Mouse (Mus musculus): ENCODE measurements around the gene Cyb5r3.
"Not testable (repeated sequence)": the region's sequence is repeated elsewhere in the genome, so short reads cannot be mapped to it uniquely, and the experiment has no call there.

Gene Cyb5r3

DNA sequence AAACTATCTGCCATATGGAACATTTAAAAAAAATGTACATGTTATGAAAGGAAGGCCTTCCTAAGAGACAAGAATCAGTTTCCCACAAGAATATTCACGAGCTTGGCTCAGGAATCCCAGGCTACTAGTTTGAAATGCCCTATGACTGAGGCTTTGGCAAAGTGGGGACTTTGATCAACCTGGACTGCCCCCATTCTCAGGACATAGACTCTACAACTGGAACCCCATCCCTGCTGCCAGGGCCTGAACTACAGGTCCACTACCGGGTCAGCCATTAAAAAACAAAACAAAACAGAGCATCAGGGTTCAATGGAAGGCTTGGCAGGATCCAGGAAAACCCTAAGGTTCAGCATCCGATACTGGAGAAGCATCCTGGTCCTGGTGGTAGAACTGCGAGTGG lies 21.7 kb downstream of the Cyb5r3 start:
- no peak for DNase-seq (ENCODE audit: low spot score in 2 of 2)

DNA sequence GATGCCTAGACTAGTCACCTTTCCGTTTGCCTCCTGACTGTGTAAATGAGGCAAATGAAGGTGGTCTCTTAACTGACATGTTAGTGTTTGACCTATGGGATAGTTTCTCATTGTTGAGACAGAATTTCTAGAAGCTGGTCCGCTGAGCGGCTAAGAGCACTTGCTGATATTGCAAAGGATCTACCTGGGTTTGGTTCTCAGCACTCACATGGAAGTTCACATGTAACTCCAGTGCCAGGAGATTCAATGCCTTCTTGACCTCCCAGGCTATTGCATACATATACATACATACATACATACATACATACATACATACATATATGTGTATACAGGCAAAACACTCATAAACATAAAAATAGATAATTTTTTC lies 22.3 kb downstream of the Cyb5r3 start:
- DNase-seq (ENCODE audit: low spot score in 2 of 2), result no peak

DNA sequence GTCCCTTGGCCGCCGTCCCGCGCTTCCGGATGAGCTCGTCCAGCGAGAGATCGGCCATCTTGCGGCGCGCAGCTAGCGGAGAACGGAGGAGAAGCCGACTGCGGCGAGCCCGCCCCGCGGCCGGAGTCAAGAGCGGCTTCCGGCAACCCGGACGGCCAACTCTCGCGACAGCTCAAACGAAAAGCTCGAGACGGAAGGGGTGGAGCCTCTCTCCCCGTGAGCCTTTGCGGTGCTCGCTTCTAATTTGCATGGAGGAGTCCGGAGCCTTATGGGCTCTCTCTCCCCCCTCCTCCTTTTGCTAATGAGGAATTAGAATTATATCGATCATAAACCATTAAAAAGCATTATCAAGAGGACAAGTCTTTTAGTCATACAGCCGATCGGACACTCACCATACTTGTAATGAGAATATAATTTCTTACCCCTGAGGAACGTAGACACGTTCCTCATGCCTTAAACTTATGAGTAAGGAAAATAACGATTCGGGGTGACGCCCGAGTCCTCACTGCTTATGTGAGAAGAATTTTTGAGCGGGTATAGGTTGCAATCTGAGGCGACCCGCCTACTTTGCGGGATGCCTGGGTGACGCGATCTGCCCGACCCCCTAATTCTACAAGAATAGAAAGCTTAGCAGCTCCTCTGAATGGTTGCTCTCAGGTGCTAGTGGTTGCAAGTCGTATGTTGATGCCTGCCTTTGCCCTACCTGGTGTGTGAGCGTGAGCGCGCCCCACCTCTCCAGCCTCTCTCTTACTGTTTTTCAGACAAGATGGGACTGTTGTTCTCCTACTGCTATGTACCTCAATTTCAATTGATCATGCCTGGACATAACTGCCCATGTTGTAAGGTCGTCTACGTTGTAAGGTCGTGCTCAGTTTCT lies 23.0 kb downstream of the Cyb5r3 start, which contains the start of gene Poldip3:
Gene Poldip3 (minus strand): TSS at position 189 of the 877 bp plus-strand sequence.
- peak; percentile 95 to 98 for DNase-seq (ENCODE audit: low spot score in 2 of 2)

DNA sequence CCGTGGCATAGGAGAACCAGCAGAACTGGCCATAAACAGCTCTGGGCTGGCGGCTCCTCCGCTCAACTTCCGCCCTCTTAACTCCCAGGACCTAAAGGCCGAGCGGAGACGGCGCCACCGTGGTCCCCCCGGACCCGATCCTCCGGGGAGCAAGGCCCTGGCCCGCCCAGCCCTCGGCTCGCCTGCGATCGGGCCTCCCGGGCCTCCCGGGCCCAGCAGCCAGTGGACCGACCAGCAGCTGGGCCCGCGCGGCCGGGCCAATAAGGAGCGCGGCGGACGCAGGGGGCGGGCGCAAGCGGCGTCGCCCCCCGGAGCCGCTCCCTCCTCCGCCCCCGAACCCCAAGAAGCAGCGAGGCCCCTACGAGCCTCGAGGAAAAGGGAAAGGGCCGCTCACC lies 23.6 kb downstream of the Cyb5r3 start:
- DNase-seq (ENCODE audit: low spot score in 2 of 2), result no peak

DNA sequence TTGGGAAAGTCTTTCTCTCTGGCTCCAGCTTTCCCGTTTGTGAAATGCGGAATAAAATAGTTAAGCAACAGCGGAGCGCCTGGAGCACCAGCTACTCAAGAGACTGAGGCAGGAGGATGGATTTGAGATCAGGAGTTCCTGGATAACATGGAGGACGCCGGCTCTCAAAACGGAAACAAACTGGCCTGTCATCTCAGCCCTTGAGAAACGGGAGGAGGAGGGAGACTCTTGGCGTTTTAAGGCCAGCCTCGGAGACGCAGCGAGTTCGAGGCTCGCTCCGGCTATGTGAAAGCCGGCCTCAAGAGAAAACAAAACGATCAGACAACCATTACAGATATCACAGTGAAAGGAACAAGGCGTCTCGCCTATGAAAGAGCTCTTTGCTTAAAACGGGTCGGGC lies 24.0 kb downstream of the Cyb5r3 start:
- DNase-seq (ENCODE audit: low spot score in 2 of 2), result no peak

DNA sequence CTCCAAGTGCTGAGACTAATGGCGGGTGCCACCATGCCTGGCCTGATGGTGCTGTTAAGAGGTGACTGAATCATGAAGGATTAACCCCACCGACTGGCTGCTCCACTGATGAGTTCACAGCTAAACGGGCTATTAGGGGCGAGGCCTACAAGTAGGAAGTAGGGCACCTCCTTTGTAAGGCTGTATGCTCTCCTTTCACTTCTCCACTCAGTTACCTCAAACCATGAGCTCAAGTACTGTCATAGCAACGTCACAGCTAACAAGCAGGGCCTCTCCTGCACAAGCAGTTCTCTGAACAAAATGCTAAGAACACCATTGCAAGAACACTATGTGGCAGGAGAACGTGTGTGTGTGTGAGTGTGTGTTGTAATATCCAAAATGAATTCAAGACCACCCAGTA lies 26.9 kb downstream of the Cyb5r3 start:
- DNase-seq (ENCODE audit: low spot score in 2 of 2), result no peak

DNA sequence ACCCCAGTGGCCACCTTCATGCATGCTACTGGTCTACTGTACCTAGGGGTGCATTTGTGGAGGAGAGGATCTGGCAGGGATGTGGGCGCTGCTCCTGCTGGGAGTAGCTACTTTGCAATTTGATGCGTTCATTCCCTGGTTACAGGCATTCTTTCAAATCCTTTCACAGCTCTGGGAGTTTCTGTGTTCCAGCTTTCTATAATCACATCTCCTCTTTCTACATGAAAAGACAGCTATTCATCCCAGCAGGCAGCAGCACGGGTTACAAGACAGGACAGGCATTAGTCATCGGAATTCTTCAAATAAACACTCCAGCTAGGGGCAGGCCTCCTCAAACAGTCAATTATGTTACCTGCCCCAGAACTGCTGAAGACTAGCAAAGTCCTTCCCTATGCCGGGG lies 29.5 kb downstream of the Cyb5r3 start:
- DNase-seq (ENCODE audit: low spot score in 2 of 2), result no peak

DNA sequence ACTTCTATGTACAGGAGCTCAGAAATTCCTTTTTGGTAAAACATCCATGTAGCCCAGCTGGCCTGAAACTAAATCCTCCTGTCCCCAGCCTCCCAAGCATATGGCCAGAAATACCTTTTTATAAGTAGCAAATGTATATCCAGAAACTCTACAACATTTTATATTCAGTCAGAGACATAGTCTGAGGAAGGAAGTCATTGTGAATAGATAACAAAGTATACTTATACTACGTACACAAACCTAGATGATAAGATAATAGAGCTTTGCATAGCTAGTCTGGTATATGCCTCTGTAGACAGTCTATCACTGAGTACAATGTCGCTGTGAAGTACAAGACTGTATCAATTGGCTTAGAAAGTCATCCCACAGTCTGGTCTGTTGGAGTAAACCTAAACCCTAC lies 36.7 kb downstream of the Cyb5r3 start:
- no peak for DNase-seq (ENCODE audit: low spot score in 2 of 2)

DNA sequence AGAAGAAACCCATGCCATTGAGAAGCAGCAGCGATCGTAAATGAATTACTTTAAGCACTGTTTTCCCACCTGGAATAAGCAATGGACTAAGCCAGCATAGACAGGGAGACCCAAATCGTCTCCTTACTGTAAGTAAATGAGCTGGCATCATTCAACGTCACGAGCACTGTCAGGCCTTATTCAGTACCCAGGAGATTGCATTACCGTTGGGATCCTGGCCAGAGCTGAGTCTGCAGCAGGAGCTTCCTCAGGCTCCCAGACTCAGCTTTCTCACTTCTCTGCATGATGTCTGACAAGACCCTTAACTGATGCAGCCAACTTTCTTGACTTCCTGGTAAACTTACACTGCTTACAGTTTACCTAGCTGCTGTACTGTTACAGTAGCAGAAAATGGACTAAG lies 37.7 kb downstream of the Cyb5r3 start:
- DNase-seq (ENCODE audit: low spot score in 2 of 2), result no peak

DNA sequence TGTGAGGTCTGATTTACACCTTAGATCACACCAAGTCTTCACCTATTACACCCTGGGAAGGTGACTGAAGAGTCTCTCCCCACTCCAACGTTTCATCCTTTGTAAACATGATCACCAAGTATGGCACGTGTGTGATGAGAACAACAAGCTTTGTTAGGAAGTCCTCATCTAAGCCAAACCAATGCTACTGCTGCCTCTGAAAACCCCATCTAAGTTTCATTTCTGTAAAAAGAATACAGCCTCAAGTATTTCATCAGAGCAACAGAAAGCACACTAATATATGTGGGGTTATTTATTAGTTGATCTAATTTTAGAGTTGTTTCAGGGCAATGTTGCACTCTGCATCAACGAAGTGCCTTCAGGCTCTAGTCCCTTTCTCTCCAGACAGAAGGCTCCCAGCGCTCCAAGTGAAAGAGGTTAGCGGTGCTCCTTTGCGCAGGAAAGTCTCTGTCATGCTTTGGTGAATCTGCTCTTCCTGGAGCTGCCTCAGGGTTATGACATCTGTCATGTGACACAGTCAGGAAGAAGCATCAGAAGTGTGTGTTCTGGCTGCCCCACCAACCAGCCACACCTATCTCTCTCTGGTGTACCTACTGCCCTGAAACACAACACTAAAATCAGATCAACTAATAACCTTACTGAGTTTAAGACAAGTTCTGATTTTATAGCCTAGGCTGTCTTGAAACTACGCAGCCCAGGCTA lies 42.7 kb downstream of the Cyb5r3 start:
- DNase-seq (ENCODE audit: low spot score in 2 of 2), result no peak

DNA sequence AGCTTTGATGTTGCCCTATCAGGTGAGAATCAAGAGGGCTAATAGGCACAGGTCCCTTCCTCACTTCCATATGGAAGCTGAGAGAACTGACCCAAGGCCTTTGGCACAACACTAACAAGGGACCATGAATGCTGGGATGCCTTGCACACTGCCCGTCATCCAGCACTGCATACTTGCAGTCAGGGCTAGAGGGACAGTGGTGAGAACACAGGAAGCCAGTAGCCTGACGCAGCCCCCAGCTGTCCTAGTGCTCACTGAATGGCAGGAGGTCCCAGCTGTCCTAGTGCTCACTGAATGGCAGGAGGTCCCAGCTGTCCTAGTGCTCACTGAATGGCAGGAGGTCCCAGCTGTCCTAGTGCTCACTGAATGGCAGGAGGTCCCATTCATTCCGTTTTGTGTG lies 45.4 kb downstream of the Cyb5r3 start:
- not testable (repeated sequence) for DNase-seq (ENCODE audit: low spot score in 2 of 2)

DNA sequence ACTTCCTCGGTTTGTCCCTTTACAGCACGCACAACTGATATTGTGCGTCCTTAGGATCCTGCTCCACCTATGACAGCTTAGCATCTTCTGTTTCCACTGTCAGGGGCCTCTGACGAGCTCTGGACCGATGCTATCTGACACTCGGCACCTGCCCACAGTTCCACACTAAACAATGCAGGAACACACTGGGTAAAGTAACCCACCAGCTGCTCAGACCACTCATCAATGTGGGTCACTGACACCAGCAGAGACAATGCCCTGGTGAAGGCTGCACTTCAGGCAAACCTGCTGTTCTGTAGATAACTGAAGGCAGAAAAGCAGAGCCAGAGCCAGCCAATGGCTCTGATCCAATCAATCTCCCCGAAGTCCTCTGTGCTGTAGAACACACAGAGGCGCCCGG lies 45.8 kb downstream of the Cyb5r3 start:
- DNase-seq (ENCODE audit: low spot score in 2 of 2), result no peak

DNA sequence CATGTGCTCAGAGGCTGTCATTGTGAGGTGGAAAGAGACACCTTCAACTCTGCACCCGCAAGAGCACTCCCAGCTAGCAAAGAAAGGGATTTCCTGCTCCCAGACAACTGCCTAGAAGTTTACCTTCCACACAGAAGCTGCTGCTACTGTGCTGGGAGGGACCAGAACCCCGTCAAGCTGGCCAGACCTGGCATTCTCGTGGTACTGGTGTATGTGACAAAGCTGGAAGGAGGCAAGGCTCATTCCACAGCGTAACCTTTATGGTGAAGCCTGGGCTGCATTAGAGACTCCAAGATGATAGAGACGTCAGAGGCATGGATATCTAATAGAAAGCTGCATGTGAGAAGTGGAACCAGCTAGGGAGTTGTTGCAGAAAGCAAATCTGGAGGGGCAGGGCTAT lies 47.8 kb downstream of the Cyb5r3 start:
- no peak for DNase-seq (ENCODE audit: low spot score in 2 of 2)

DNA sequence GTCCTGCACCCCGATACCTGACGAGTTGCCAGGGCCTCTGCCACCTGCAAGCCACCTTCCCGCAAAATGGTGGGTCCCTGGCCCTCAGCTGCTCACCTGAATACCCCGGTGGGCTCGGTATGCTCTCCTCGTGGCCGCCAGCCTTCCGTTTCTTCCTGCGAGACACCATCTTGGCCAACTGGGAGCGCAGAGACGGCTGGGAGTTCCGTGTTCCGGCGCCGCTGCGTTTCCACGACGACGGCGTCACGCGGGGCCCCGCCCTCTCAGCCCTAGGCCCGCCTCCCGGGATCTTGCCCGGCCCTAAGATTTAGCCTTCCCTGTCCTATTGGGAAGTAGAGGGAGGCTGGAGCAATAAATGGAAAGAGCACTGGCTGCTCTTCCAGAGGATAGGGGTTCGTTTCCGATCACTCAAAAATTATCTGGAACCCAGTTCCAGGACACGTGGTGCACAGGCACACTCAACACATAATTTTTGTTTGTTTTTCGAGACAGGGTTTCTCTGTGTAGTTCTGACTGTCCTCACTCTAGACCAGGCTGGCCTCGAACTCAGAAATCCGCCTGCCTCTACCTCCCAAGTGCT lies 49.7 kb downstream of the Cyb5r3 start, which contains the start of gene Rrp7a:
Gene Rrp7a (minus strand): TSS at position 236 of the 580 bp plus-strand sequence.
- DNase-seq (ENCODE audit: low spot score in 2 of 2), result peak; percentile 90 to 94

DNA sequence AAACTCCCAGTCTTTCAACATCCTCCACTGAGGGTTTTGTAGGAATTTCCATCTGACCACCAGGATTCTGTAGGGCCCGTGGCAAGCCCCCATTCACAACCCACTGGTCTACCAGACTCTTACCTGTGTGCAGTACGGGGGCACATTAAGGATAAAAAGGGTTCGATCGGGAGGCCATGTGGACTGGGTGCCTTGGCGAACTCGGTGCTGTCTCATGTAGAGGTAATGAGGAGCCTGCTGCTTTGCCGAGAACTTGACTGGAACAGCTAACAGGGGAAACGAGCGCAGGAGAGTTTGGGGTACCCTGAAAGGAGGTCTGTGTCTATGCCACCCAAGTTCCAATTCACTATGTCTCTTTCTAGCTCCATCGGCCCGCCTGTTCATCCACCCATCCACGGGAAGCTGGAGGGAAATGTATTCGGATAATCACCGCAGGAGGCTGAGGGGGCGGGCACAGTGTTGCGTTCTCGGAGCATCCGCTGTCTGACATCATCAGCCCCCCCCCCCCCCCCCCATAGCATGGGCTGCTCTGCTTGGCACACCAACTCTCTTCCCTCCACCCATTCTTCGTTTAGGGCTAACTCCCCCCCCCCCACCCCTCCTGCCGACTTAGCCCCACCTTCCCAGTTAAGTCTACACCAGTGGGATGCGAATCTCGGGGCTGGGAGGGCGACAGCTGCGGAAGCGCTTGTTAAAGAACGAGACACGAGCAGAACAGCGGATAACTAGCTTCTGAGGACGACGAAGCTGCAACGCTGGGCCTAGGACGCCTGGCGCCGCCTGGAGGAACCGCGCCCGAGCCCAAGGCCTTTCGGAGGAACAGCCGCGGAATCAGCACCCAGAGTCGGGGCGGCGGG lies 50.5 kb downstream of the Cyb5r3 start:
- peak; percentile 20 to 28 for DNase-seq (ENCODE audit: low spot score in 2 of 2)

DNA sequence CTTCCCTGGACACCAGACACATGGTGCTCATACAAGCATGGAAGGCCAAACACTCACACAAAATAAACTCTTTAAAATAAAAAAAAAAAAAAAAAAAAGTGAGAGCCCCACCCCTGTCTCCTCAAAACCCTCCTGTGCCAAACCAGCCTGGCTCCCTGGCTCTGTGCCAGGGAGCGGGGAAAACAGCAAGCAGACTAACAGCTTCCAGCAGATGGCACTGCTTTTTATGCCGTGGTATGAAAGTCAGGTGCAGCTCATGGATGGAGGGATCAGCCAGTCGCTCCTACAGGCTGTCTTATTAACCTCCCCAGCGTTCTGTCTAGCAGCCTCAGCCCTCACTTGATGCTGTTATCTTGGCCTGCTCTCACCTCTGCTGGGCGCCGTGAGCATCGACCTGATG lies 54.0 kb downstream of the Cyb5r3 start:
- no peak for DNase-seq (ENCODE audit: low spot score in 2 of 2)

DNA sequence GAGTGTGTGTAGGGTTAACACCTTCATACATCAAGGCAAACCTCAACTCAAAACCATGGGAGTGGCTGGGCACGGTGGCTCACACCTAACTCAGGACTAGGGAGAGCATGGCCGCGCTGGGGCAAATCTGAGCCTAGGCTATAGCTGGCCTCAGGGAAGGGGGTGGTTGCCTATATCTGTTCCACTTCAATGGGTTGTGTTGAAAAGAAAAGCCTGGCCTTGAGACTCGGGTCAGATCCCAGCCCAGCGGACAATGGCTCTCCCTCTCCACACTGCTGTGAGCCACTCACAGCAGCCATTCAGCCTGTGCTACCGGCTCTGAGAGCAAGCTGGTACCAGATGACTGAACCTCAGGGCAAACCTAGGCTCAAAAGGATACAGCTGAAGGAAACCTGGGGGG lies 57.3 kb downstream of the Cyb5r3 start:
- no peak for DNase-seq (ENCODE audit: low spot score in 2 of 2)

DNA sequence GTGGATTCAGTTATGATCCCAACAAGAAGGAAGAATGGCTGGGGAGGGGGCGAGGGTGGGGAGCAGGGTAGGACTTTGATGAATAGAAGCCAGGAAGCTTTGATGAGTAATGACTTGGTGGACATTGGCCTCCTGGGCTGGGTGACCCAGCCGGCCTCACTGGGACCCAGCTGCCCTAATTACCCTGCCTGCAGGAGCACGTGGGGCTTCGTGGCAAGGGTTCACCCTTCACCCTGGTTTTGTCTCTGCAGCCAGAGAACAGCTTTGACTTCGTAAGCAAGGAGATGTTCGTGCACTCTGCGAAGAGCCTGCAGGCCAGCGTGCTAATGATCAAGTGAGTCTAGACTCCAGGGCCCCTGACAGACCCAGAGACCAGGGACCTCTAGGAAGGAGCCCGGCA lies 58.3 kb downstream of the Cyb5r3 start:
- no peak for DNase-seq (ENCODE audit: low spot score in 2 of 2)

DNA sequence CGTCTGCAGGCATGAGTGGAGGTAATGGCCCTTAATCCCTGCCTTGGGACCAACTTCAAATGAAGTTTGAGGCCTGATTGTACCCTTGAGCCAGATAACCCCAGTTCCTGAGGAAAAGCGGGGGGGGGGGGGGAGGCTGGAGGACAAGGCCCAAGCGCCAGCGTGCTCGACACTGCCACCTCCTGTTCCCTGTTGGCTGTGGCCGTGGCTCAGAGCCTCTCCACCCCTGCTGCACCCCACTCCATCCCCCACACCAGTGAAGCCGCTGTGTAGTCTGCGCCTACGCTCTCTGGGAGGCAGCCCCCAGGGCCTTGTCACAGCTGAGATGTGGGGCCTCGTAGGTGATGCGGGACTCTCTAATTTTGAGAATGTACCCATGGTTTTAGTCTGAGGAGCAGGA lies 59.5 kb downstream of the Cyb5r3 start:
- DNase-seq (ENCODE audit: low spot score in 2 of 2), result peak; percentile 31 to 60

DNA sequence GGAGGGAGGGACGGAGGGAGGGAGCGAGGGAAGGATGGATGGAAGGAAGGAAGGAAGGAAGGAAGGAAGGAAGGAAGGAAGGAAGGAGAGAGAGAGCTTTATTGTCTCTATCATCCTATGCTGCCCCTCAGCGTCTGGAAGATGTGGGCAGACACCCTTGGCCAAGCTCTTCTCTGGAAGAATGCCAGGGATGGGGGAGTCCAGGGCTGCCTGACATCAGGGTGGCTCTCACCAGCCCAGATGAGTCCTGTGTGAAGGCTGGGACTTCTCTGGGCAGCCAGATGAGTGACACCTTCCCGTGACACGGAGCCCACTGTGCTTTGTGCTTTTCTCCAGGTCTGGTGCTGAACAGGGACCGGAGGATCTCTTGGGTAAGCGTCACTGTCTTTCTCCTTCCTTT lies 60.5 kb downstream of the Cyb5r3 start:
- no peak for DNase-seq (ENCODE audit: low spot score in 2 of 2)

DNA sequence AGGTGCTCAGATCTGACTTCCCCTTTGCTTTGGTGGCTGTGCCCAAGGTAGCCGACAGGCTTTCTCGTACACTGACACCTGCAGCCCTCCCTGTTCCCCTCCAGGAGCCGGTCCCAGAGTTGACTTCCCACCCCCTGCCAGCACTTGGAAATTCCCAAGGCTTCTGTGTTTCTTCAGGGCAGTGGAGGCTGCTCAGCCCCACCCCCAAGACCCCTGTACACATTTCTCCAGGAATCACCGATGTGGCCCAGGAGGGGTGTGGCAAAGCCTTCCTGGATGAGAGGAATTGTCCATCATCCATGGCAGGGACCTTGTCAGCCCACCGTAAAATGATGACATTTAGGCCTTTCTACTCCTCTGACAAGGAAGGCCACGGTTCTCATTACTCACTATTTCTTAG lies 61.1 kb downstream of the Cyb5r3 start:
- no peak for DNase-seq (ENCODE audit: low spot score in 2 of 2)

DNA sequence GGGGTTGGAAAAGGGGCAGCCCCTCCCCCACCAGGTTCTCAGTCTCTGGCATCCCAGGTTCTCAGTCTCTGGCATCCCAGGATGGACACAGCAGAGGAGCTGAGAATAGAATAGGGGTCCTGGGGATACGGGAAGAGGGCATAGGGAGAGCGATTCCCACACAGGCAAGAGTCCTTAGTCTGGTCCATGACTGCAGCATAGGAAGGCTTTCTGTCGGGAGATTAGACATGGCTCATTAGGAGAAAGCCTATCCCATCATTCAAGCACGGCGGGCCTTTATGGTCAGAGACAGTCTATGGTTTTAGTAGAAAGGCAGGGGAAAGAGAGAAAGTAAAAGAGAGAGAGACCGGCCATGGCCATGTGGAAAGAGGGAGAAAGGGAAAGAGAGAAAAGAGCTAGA lies 64.6 kb downstream of the Cyb5r3 start:
- DNase-seq (ENCODE audit: low spot score in 2 of 2), result no peak

All from urinary bladder, adult 18-20 months (tissue).